Mouse (Mus musculus) T-helper 2 cell (primary cell): ENCODE measurements around the gene Armc12.

Experiments
- in situ Hi-C: fragments of 300-600 bp; cut with MboI, MseI; formaldehyde crosslinking; loops from one replicate; pipeline ENCODE4 v1.15.1; 2025; ENCODE audit warnings: high pct_unique_total_duplicates

Armc12 gene

GRCm38 (mm10) chr17:28581056-28581455 is 50.5 kb downstream of the Armc12 start:
- in situ Hi-C loops: no loop called here

DNA sequence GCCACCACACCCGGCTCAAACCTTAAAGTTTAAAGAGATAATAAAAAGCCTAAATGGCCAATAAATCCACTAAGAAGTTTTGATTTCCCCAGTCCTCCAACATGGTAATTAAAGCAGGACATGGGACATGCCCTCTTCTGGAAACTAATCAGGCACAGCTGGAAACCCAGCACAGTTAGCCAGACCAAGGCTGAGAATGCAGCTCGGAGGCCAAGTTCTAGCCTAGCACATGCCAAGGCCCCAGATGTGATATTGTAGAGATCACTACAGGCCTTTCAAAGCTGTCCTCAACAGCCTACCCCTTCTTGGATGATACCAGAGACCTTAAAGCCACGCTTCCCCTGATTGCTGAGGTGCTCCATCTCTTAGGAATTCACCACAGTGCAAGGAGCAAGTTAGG is 55.9 kb downstream of the Armc12 start:
- in situ Hi-C loops: no loop called here

DNA sequence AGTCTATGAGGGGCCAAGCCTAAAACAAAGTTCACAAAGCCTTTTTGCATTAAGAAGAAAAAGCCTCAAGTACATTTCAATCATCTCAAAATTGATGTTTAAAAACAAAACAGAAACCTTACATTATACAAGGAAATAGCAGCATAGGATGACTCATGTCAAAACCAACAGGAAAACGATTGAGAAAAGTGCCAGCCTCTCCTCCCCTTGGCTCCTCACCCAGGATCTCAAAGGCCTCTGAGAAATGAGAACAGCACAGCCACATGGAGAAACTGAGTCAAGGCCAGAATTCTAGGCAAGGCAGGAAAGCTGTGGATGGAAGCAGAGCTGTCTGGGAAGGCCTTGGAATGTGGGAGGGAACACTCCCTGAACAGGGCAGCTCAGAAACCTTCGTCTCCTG is 58.0 kb downstream of the Armc12 start:
- in situ Hi-C loops: no loop called here
